Mouse (Mus musculus) thymus, postnatal 14 days (tissue): ENCODE measurements at regions not wholly inside any gene's neighbourhood (a gene's known extent, or its start where the extent isn't known, plus 50 kb on each side); places are given as distances from the start of the nearest gene placed in this dataset.
"Not testable (repeated sequence)": the region's sequence is repeated elsewhere in the genome, so short reads cannot be mapped to it uniquely, and the experiment has no call there.

Experiments used
- DNase-seq: peaks from one replicate; pipeline ENCODE4 v3.0.0; 2021

GRCm38 (mm10) chr9:97297538-97297937 is 72.2 kb downstream of the Trim42 start:
- DNase-seq: no peak

DNA sequence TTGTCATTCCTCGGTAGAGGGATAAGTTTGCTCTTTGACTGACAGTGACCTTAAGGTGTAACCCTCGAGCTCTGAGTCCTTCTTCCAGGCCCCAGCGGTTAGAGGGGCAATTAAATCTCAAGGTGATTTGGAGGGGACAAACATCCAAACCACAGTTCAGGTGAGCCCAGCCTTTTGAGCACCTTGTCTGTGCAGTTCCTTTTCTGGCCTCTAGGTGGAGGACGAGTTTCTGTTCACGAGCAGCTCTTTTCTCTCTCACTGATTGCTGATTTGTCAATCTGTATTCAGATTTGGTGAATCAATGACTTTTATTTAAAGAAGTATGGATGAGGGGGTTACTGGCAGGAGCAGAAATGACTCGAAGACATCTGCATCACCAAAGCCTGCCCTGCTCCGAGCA is 74.0 kb downstream of the Trim42 start:
- DNase-seq: peak; percentile 31

GRCm38 (mm10) chr9:97291870-97292269 is 77.9 kb downstream of the Trim42 start:
- no peak for DNase-seq

- no peak for DNase-seq
These were observed 85.4 kb downstream of the Trim42 start for GRCm38 (mm10) chr9:97284282-97284802.

DNA sequence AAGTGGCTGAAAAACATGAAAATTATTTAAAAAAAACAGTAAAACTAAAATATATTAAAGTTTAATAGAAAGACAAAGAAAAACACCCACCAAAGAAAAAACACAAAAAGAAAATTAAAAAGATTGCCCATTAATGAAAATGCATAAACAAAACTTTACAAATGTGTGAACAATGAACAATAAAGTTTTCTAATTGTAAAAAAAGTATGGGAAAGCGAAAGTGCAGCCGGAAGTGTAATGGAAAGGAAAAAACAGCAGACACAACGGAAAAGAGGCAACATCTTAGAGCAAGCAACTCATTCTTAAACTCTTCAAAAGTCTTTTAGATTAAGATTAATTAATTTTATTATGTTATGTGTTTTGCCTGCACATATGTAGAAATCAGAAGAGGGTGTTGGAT is 87.7 kb downstream of the Trim42 start:
- DNase-seq: no peak

- DNase-seq: not testable (repeated sequence)
These were observed 94.3 kb downstream of the Trim42 start for GRCm38 (mm10) chr9:97275449-97275848.

- no peak for DNase-seq
These were observed 95.9 kb downstream of the Trim42 start for GRCm38 (mm10) chr9:97273891-97274290.

- DNase-seq: no peak
These were observed 97.7 kb downstream of the Trim42 start for GRCm38 (mm10) chr9:97272061-97272460.

DNA sequence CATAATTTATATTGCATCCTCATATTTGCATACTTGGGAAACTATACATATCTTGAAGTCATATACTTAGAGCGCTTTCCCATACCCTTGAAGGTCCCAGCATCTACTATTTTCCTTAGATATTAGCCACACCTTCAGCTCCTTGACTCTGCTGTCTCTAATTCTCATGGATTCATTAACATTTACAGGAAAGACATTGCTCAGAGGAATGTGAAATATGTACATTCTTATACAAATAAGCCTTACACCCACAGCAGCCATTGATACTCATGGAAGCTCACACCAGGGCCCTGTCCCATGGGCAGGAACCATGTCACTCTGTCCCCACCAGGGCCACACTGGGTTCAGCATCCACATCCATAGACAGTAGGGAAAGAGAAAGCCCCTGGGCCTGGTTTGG is 122.1 kb downstream of the Trim42 start:
- DNase-seq: no peak

DNA sequence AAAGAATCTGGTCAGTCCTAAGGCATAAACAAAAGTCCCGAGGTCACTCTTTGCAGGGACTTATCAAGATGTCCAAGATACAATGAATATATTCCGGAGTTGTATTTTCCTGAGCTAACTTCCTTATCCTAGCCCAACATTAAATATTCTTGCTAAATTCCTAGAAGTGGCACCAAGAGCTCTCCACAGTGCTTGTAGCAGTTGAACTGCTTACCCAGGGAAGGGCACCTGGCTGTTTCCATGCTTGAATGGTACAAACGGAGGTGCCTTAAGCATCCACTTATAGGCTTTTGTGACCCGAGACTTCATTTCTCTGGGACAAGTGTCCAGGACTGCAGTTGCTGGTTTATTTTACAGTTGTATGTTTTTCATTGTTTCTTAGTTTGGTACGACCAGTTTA is 115.1 kb upstream of the Slc25a36 start:
- DNase-seq: no peak

- no peak for DNase-seq
These were observed 113.6 kb upstream of the Slc25a36 start for GRCm38 (mm10) chr9:97224549-97224948.

GRCm38 (mm10) chr9:97214806-97215205 is 103.8 kb upstream of the Slc25a36 start:
- DNase-seq: no peak

GRCm38 (mm10) chr9:97190321-97190860 is 79.4 kb upstream of the Slc25a36 start:
- DNase-seq: no peak

GRCm38 (mm10) chr9:97189646-97190045 is 78.7 kb upstream of the Slc25a36 start:
- DNase-seq: no peak

DNA sequence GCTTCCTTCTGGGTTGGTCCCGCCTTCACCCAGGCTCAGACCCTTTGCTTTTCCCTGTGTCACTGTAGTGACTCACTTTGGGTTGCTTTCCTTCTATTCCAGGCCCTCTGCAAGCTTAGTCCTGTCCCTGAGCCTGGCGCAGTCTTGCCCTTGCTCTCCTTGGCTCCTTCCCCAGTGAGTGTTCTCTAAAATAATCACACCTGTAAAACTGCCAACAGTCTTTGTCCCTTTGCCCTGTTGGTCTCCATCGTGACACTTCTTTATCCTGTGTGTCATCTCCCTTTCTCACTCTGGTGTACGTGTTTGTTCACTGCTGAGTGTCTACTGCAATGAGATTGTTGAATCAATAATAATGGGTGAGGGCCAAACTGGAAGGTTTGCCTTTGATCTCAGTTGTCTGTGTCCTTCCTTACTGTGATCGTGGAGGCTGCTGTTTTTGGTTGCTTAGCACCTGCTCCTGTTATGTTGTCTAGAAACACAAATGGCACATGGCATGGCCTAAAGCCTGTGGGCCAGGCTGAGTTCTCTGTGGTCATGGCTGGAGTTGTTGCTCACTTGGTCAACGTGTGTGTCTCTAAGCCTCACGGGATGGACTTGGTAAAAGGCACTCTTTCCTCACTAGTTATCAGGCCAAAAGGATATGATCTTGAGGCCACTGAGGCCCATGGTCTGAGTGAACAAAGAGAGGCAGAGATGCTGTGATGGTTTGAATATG is 77.8 kb upstream of the Slc25a36 start:
- no peak for DNase-seq

DNA sequence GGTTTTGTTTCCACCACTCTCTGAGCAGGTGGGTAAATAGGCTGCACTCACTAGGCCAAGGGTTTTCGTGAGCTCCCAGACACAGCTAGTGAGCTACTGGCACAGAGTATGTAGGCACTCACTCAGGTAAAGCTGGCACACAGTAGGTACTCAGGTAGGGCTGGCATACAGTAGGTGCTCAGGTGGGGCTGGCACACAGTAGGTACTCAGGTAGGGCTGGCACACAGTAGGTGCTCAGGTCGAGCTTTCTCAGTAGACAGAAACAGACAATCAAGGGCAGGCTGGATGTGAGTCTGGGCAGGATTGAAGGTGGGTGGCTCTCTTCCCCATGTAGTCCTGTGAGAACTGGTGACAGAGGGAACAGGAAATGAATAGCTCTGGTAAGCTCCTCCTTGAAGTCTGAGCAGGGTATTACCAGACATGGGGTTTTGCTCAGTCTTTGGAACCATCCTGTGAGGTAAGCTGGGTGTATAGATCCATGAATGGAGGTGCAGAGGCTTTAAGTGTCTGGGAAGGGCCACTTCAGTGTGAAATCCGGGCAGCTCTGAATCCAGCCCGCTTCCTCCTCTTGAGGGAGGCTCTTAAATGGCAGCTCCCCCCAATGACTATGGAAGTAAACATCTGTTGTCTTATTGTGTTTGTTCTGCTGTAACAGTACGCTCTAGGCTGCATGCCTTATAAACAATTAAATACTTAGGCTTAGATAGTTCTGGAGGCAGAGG is 62.4 kb upstream of the Slc25a36 start:
- no peak for DNase-seq

GRCm38 (mm10) chr9:97172075-97172474 is 61.1 kb upstream of the Slc25a36 start:
- DNase-seq: peak; percentile 43

DNA sequence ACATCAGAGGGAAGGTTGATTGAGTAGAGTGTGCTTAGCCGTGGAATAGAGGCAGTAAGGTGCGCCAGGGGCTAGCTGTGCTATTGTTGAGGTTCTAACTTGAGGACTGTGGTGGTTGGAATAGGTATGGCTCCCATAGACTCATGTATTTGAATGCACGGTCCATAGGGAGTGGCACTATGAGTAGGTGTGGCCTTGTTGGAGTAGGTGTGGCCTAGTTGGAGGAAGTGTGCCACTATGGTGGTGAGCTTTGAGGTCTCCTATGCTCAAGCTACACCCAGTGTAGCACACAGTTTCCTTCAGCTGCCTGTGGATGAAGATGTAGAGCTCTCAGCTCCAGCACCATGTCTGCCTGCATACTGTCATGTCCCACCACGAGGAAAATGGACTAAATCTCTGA is 60.5 kb upstream of the Slc25a36 start:
- DNase-seq: no peak

GRCm38 (mm10) chr9:97170836-97171235 is 59.9 kb upstream of the Slc25a36 start:
- DNase-seq: no peak

DNA sequence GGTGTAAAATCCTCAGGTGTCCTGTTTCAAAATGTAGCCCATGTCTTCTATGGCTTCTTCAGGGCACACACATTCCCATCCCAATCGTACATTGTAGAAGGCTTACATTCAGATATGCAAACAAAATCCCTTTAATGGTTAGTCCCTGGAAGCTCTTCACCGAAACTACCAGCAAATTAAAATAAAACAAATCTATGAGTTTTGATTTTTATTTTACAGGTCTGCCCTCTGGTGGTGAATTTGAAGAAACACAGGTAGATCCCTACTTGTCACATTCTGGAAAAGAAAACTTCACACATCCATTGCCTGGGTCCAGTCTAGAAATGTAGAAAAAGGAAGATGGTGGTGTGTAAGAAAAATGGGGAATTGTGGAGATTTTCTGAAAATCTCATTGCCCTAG is 51.5 kb upstream of the Slc25a36 start:
- no peak for DNase-seq
